Mouse (Mus musculus) telencephalon, adult 2 months (tissue): Measurements from ENCODE around the gene Slc26a5.

Experiments used
- DNase-seq: peaks from one replicate; pipeline ENCODE4 v3.0.0-alpha.2; 2011; ENCODE audit warnings: low read depth, low spot score

Gene Slc26a5

GRCm38 (mm10) chr5:21810924-21811323, 54.5 kb downstream of the Slc26a5 start:
- no peak for DNase-seq

GRCm38 (mm10) chr5:21804837-21805236, 60.6 kb downstream of the Slc26a5 start:
- peak; percentile 24 for DNase-seq

GRCm38 (mm10) chr5:21803691-21804188, 61.7 kb downstream of the Slc26a5 start:
- no peak for DNase-seq

- no peak for DNase-seq
Measured at GRCm38 (mm10) chr5:21802907-21803306, 62.5 kb downstream of the Slc26a5 start.

- no peak for DNase-seq
Measured at GRCm38 (mm10) chr5:21792166-21792565, 73.2 kb downstream of the Slc26a5 start.

GRCm38 (mm10) chr5:21789061-21789460, 76.3 kb downstream of the Slc26a5 start:
- peak; percentile 10 for DNase-seq

- no peak for DNase-seq
Measured at GRCm38 (mm10) chr5:21787186-21788105, 78.0 kb downstream of the Slc26a5 start.

- DNase-seq: peak; percentile 88
Measured at GRCm38 (mm10) chr5:21786258-21787185, 78.9 kb downstream of the Slc26a5 start.

- DNase-seq: no peak
Measured at GRCm38 (mm10) chr5:21785776-21786175, 79.6 kb downstream of the Slc26a5 start.

- peak; percentile 92 for DNase-seq
Measured at GRCm38 (mm10) chr5:21785053-21785452, 80.4 kb downstream of the Slc26a5 start, which contains the start of the genes Dnajc2 and Psmc2. Dnajc2 (minus strand) TSS chr5:21785251. Psmc2 (plus strand) TSS chr5:21785283.

GRCm38 (mm10) chr5:21784161-21785052, 81.0 kb downstream of the Slc26a5 start:
- DNase-seq: no peak

- no peak for DNase-seq
Measured at GRCm38 (mm10) chr5:21776491-21776890, 88.9 kb downstream of the Slc26a5 start.

GRCm38 (mm10) chr5:21769841-21770240, 95.6 kb downstream of the Slc26a5 start:
- no peak for DNase-seq

- no peak for DNase-seq
Measured at GRCm38 (mm10) chr5:21768506-21768905, 96.9 kb downstream of the Slc26a5 start.
